Mouse (Mus musculus) embryonic facial prominence, embryonic 11.5 days (tissue): ENCODE measurements at regions not wholly inside any gene's neighbourhood (a gene's known extent, or its start where the extent isn't known, plus 50 kb on each side); places are given as distances from the start of the nearest gene placed in this dataset.
"Not testable (repeated sequence)": the region's sequence is repeated elsewhere in the genome, so short reads cannot be mapped to it uniquely, and the experiment has no call there.

ENCODE experiments used
- ATAC-seq: fragments of 200-750 bp; cut with Nextera tagmentation; replicated peaks from 2 replicates; pipeline ENCODE4 v1.8.0; 2017; ENCODE audit warnings: low read depth; ENCODE audit not compliant: insufficient number of reproducible peaks, low FRiP score, low TSS enrichment
- DNase-seq: peaks from one replicate; pipeline ENCODE4 v3.0.0-alpha.2; 2015; ENCODE audit warnings: low spot score
- H3K27ac ChIP-seq: fragments of 300-500 bp; sonication (generic); replicated peaks from 2 replicates; pipeline ENCODE4 v1.5.1; 2014; ENCODE audit warnings: mild to moderate bottlenecking, low read depth, low read length, control low read depth
- H3K27me3 ChIP-seq: fragments of 300-500 bp; sonication (generic); 2 replicates; pipeline ENCODE4 v1.6.1; 2014; ENCODE audit warnings: mild to moderate bottlenecking, low read length, moderate library complexity, mixed read lengths; ENCODE audit not compliant: control insufficient read depth, insufficient read depth
- H3K36me3 ChIP-seq: fragments of 300-500 bp; sonication (generic); replicated peaks from 2 replicates; pipeline ENCODE4 v1.6.1; 2014; ENCODE audit warnings: low read depth, mild to moderate bottlenecking, low read length, moderate library complexity, mixed read lengths; ENCODE audit not compliant: control insufficient read depth, insufficient read depth
- H3K4me1 ChIP-seq: fragments of 300-500 bp; sonication (generic); 2 replicates; pipeline ENCODE4 v1.6.1; 2014; ENCODE audit warnings: low read length, mixed read lengths; ENCODE audit not compliant: control insufficient read depth, insufficient read depth
- H3K4me2 ChIP-seq: fragments of 300-500 bp; sonication (generic); 2 replicates; pipeline ENCODE4 v1.6.1; 2014; ENCODE audit warnings: low read depth, mild to moderate bottlenecking, control low read depth, low read length, moderate library complexity
- H3K4me3 ChIP-seq: fragments of 300-500 bp; sonication (generic); 2 replicates; pipeline ENCODE4 v1.5.1; 2014; ENCODE audit warnings: low read depth, low read length, control low read depth
- H3K9ac ChIP-seq: fragments of 300-500 bp; sonication (generic); replicated peaks from 2 replicates; pipeline ENCODE4 v1.6.1; 2014; ENCODE audit warnings: mild to moderate bottlenecking, control low read depth, low read length
- H3K9me3 ChIP-seq: fragments of 300-500 bp; sonication (generic); replicated peaks from 2 replicates; pipeline ENCODE4 v1.6.1; 2016; ENCODE audit warnings: mild to moderate bottlenecking, low read length, inconsistent platforms, mixed read lengths; ENCODE audit not compliant: control insufficient read depth
- WGBS: fragments of 180-500 bp; shearing (Covaris S2); extraction: QIAGEN DNeasy Blood & Tissue Kit; methylation state at CpG from one replicate; pipeline ENCODE4 v1.1.7; 2014; 5-methylcytosine and 5-hydroxymethylcytosine counted together

GRCm38 (mm10) chr1:185989432-185989831 is 127.7 kb downstream of the Lyplal1 start:
- Histone ChIP-seq H3K4me1 (no peaks in the 10 kb centered on the region), H3K36me3 (no peaks in the 10 kb centered on the region), H3K9ac (no peak overlapping the region), H3K27ac (no peak overlapping the region), H3K9me3 (no peaks in the 10 kb centered on the region), H3K4me2 (no peak overlapping the region), H3K27me3 (no peaks in the 10 kb centered on the region), H3K4me3 (no peak overlapping the region)
- 54% methylated on average over 8 of the region's 8 CpGs for WGBS
- DNase-seq, result peak; percentile 50
- no peak for ATAC-seq

DNA sequence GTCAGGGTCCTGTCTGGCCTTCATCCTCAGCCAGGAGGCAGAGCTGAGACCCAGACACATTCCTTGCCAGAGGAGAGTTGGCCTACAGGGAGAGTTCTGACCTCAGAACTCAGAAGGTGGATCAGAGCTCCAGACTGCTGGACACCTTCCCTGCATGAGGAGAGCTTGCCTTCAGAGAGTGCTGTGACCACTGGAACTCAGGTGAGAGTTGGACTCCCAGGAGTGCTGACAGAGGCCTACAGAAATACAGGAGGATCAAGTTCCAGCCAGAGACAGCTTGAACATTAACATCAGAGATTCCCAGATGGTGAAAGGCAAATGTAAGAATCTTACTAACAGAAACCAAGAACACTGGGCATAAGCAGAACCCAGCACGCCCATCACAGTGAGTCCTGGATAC is 117.0 kb downstream of the Lyplal1 start:
- H3K27ac ChIP-seq, H3K4me1 ChIP-seq, H3K27me3 ChIP-seq, ATAC-seq, H3K36me3 ChIP-seq, H3K9ac ChIP-seq, DNase-seq, H3K4me2 ChIP-seq, H3K9me3 ChIP-seq, H3K4me3 ChIP-seq: not testable (repeated sequence)
- WGBS, result 85% methylated on average over 1 of the region's 1 CpGs

- Histone ChIP-seq H3K4me3 (no peak overlapping the region), H3K4me2 (no peak overlapping the region)
- DNase-seq, result peak; percentile 21
These were observed 103.7 kb downstream of the Lyplal1 start for GRCm38 (mm10) chr1:186013413-186013812.

GRCm38 (mm10) chr1:186014166-186014565 is 102.9 kb downstream of the Lyplal1 start:
- DNase-seq (no peak), ATAC-seq (no peak)
- no peak overlapping the region for H3K4me3 ChIP-seq
- no peaks in the 10 kb centered on the region for H3K27me3 ChIP-seq
- 68% methylated on average over 1 of the region's 1 CpGs for WGBS
- no peak overlapping the region for H3K27ac ChIP-seq
- H3K4me2 ChIP-seq, result no peak overlapping the region
- no peaks in the 10 kb centered on the region for H3K4me1 ChIP-seq
- no peaks in the 10 kb centered on the region for H3K9me3 ChIP-seq
- H3K36me3 ChIP-seq, result no peaks in the 10 kb centered on the region
- H3K9ac ChIP-seq, result no peak overlapping the region

More at GRCm38 (mm10) chr1:186013413-186013812, 103.7 kb downstream of the Lyplal1 start:
- H3K9ac ChIP-seq, result no peak overlapping the region
- no peak overlapping the region for H3K27ac ChIP-seq
- WGBS, result 78% methylated on average over 1 of the region's 1 CpGs
- no peaks in the 10 kb centered on the region for H3K9me3 ChIP-seq
- no peaks in the 10 kb centered on the region for H3K36me3 ChIP-seq
- ATAC-seq, result no peak
- no peaks in the 10 kb centered on the region for H3K27me3 ChIP-seq
- no peaks in the 10 kb centered on the region for H3K4me1 ChIP-seq

GRCm38 (mm10) chr1:186015831-186016561 is 101.1 kb downstream of the Lyplal1 start:
- WGBS, result 68% methylated on average over 8 of the region's 8 CpGs
- Histone ChIP-seq H3K36me3 (no peaks in the 10 kb centered on the region), H3K27ac (no peak overlapping the region)

DNA sequence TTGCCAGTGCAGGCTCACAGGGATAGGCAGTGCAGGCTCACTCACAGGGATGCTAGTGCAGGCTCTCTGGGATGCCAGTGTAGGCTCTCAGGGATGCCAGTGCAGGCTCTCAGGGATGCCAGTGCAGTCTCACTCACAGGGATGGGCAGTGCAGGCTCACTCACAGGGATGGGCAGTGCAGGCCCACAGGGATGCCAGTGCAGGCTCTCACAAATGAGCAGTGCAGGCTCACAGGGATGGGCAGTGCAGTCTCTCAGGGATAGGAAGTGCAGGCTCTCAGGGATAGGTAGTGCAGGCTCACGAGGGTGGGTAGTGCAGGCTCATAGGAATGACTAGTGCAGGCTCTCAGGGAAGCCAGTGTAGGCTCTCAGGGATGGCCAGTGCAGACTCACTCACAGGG is 99.6 kb downstream of the Lyplal1 start:
- Histone ChIP-seq H3K4me1 (no peaks in the 10 kb centered on the region), H3K4me2 (no peak overlapping the region), H3K27ac (no peak overlapping the region), H3K9me3 (no peaks in the 10 kb centered on the region), H3K9ac (no peak overlapping the region), H3K36me3 (no peaks in the 10 kb centered on the region), H3K27me3 (no peaks in the 10 kb centered on the region), H3K4me3 (no peak overlapping the region)
- ATAC-seq (0 out of 2 replicates have a peak, but pooled peaks have one; percentile 34), DNase-seq (no peak)
- 50% methylated on average over 1 of the region's 1 CpGs for WGBS

More at GRCm38 (mm10) chr1:186015831-186016561, 101.1 kb downstream of the Lyplal1 start:
- DNase-seq (no peak), ATAC-seq (no peak)
- Histone ChIP-seq H3K4me3 (no peak overlapping the region), H3K9ac (no peak overlapping the region), H3K4me2 (no peak overlapping the region), H3K9me3 (no peaks in the 10 kb centered on the region), H3K27me3 (no peaks in the 10 kb centered on the region), H3K4me1 (no peaks in the 10 kb centered on the region)

DNA sequence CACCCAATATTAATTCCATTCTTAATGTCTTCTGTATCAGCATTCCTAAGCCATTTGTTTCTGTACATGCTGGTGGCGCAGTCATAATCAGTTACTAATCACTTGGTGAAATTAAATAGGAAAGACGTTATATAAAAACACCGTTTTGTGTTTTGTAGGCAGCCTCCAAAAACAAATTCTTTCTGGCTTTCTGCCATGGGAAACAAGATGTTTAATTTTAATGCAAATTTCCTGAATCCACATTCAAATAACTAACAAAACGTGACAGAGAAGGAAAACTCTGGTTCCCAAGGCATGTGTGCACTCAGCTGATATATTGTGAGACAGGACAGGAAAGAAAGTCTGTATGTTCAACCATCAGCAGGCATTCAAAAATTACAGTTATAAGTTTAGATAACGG is 97.6 kb downstream of the Lyplal1 start:
- no peak overlapping the region for H3K9ac ChIP-seq
- WGBS, result 83% methylated on average over 5 of the region's 5 CpGs
- no peak for ATAC-seq

DNA sequence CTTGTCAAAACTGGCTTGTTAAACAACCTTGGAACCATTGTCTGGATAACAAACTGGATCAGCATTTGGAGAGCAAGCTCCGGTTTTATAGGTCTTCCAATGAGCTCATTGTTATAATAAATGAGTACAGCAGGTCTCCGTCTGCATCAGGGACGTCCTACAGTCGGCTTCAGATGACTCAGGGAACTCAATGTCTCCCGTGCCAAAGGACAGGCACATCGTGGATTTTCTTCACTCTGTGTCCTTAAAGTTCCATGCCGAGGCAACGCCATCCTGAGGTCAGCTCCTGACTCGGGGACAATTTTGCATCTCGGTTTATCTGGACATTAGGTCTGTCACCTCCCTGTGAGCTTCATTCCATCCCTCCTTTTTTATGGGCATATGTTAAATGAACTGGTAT is 85.2 kb downstream of the Lyplal1 start:
- Histone ChIP-seq H3K4me3 (no peak overlapping the region), H3K27ac (no peak overlapping the region), H3K9ac (no peak overlapping the region), H3K4me1 (no peaks in the 10 kb centered on the region), H3K9me3 (no peaks in the 10 kb centered on the region), H3K4me2 (no peak overlapping the region), H3K27me3 (no peaks in the 10 kb centered on the region), H3K36me3 (no peaks in the 10 kb centered on the region)
- DNase-seq, result no peak
- 83% methylated on average over 10 of the region's 10 CpGs for WGBS
- ATAC-seq, result no peak

More for the DNA sequence above, 97.6 kb downstream of the Lyplal1 start:
- no peak overlapping the region for H3K4me3 ChIP-seq
- no peak overlapping the region for H3K4me2 ChIP-seq
- no peak for DNase-seq
- no peaks in the 10 kb centered on the region for H3K4me1 ChIP-seq
- no peaks in the 10 kb centered on the region for H3K36me3 ChIP-seq
- no peaks in the 10 kb centered on the region for H3K27me3 ChIP-seq
- no peak overlapping the region for H3K27ac ChIP-seq
- no peaks in the 10 kb centered on the region for H3K9me3 ChIP-seq
